Mouse (Mus musculus): ENCODE data around the gene Dapp1.

GRCm38 (mm10) chr3:137969951-137970350, 11.4 kb downstream of the Dapp1 start:
- TF ChIP-seq POLR2A (IDR thresholded peaks at IDR 0.05; ENCODE audit: insufficient read depth, low read depth, low read length) (no peak), CTCF (IDR thresholded peaks at IDR 0.05) (no peak), EP300 (IDR thresholded peaks at IDR 0.05; ENCODE audit: insufficient read depth, low read depth, low read length) (no peak)
